Mouse (Mus musculus) kidney, embryonic 14.5 days (tissue): ENCODE measurements at regions not wholly inside any gene's neighbourhood (a gene's known extent, or its start where the extent isn't known, plus 50 kb on each side); places are given as distances from the start of the nearest gene placed in this dataset.

Experiments used
- ATAC-seq: fragments of 200-750 bp; cut with Nextera tagmentation; 2 replicates; pipeline ENCODE4 v1.8.0; 2017; ENCODE audit warnings: moderate number of reproducible peaks, mild to moderate bottlenecking, moderate TSS enrichment, moderate library complexity; ENCODE audit not compliant: low FRiP score, low TSS enrichment
- H3K27ac ChIP-seq: fragments of 300-500 bp; sonication (generic); 2 replicates; pipeline ENCODE4 v1.5.1; 2014; ENCODE audit warnings: low read depth, mild to moderate bottlenecking, low read length, moderate library complexity, mixed read lengths
- H3K27me3 ChIP-seq: fragments of 300-500 bp; sonication (generic); 2 replicates; pipeline ENCODE4 v1.6.1; 2014; ENCODE audit warnings: mild to moderate bottlenecking, low read length; ENCODE audit not compliant: control insufficient read depth, insufficient read depth
- H3K36me3 ChIP-seq: fragments of 300-500 bp; sonication (generic); 2 replicates; pipeline ENCODE4 v1.6.1; 2014; ENCODE audit warnings: low read length, mixed read lengths; ENCODE audit not compliant: control insufficient read depth, insufficient read depth
- H3K4me1 ChIP-seq: fragments of 300-500 bp; sonication (generic); 2 replicates; pipeline ENCODE4 v1.6.1; 2014; ENCODE audit warnings: low read length, mixed read lengths; ENCODE audit not compliant: control insufficient read depth, insufficient read depth
- H3K4me2 ChIP-seq: fragments of 300-500 bp; sonication (generic); replicated peaks from 2 replicates; pipeline ENCODE4 v1.6.1; 2014; ENCODE audit warnings: low read depth, mild to moderate bottlenecking, low read length
- H3K4me3 ChIP-seq: fragments of 300-500 bp; sonication (generic); 2 replicates; pipeline ENCODE4 v1.5.1; 2014; ENCODE audit warnings: mild to moderate bottlenecking, low read length
- H3K9ac ChIP-seq: fragments of 300-500 bp; sonication (generic); 2 replicates; pipeline ENCODE4 v1.6.1; 2014; ENCODE audit warnings: low read depth, mild to moderate bottlenecking, low read length, moderate library complexity
- H3K9me3 ChIP-seq: fragments of 300-500 bp; sonication (generic); 2 replicates; pipeline ENCODE4 v1.6.1; 2016; ENCODE audit warnings: low read length; ENCODE audit not compliant: control insufficient read depth
- WGBS: fragments of 180-500 bp; shearing (Covaris S2); extraction: QIAGEN DNeasy Blood & Tissue Kit; methylation state at CpG from one replicate; pipeline ENCODE4 v1.1.7; 2014; 5-methylcytosine and 5-hydroxymethylcytosine counted together

DNA sequence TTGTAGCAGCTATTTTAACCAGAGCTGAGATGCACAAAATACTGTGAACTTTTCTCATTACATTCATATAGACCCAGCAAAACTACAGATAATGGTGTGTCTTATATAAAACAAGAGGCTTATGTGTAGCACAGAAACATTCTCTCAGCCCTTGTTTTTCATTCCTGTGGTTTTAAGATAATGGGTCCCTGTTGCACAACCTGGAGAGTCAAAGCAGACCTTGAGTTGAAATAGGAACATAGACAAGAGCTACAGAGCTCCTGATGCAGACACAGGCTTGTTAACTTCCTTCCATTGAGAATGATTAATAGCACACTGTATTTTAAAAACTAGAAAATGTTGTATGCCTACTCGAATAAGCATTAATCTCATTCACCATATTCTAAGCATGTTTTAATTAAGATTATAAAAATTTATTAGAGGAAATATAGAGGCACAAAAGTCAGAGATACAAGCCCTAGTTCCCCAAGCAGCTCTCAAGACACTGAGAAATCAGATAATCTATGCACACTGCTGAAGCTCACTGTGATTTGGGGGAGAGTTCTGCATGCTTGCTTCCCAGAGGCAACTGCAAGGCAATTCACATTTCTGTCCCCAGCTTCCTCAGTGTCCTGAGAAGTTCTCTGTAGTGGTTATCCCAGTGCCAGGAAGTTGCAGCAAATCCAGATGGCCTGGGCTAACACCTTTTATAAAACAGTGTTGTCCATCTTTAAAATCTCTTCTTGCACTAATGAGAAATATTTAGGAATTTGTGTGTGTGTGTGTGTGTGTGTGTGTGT is 666.8 kb downstream of the Inhba start:
- H3K27me3 ChIP-seq, result no peaks in the 10 kb centered on the region
- no peak overlapping the region for H3K4me3 ChIP-seq
- H3K9me3 ChIP-seq, result no peaks in the 10 kb centered on the region
- H3K27ac ChIP-seq, result no peak overlapping the region
- no peaks in the 10 kb centered on the region for H3K4me1 ChIP-seq
- H3K36me3 ChIP-seq, result no peaks in the 10 kb centered on the region
- 61% methylated on average over 1 of the region's 1 CpGs for WGBS
- ATAC-seq, result no peak
- H3K9ac ChIP-seq, result no peak overlapping the region
- no peak overlapping the region for H3K4me2 ChIP-seq

DNA sequence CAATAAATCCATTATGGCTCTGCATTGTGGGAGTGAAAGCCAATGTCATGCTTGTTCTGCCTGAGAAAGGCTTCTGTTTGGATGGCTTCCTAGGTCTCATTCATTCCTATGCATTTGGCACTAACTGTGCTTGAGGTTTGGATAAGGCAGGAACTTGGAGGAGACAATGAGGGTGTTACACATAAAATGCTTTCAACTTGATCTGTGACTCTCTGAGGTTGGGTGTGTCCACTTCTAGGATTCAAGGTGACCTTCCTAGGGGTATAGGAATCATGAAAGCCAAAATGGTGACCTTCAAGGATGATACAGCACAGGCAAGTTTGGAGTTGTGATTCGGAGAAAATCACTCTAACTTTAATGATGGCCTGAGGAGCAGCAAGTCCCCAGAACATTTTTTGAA is 682.5 kb downstream of the Inhba start:
- 77% methylated on average over 1 of the region's 1 CpGs for WGBS
- no peak overlapping the region for H3K4me3 ChIP-seq
- no peak overlapping the region for H3K4me2 ChIP-seq
- H3K9ac ChIP-seq, result no peak overlapping the region
- H3K4me1 ChIP-seq, result no peaks in the 10 kb centered on the region
- no peaks in the 10 kb centered on the region for H3K27me3 ChIP-seq
- no peak for ATAC-seq
- no peaks in the 10 kb centered on the region for H3K9me3 ChIP-seq
- no peak overlapping the region for H3K27ac ChIP-seq
- no peaks in the 10 kb centered on the region for H3K36me3 ChIP-seq

DNA sequence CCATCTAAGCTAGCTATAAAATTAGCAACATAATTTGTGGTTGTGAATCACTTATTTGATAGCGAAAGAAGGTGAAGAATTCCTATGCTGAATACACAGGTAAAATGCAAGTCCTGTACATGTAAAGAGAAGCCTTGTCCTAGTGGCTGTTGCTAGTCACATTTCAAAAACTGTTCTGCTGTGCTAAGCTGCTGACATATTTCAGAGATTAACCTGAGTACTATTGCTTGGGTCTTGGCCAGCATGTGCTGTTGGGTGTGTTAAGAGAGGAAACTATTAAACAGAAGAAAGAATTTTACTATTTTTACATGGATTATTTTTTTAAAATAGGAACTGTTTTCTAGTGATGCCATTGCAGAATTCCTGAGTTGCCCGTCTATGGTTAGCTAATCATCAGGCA is 689.3 kb downstream of the Inhba start:
- no peak overlapping the region for H3K4me3 ChIP-seq
- no peaks in the 10 kb centered on the region for H3K9me3 ChIP-seq
- H3K27ac ChIP-seq, result no peak overlapping the region
- no peak for ATAC-seq
- H3K4me1 ChIP-seq, result no peaks in the 10 kb centered on the region
- H3K27me3 ChIP-seq, result no peaks in the 10 kb centered on the region
- no peak overlapping the region for H3K4me2 ChIP-seq
- H3K9ac ChIP-seq, result no peak overlapping the region
- H3K36me3 ChIP-seq, result no peaks in the 10 kb centered on the region
- WGBS, result 91% methylated on average over 2 of the region's 2 CpGs

DNA sequence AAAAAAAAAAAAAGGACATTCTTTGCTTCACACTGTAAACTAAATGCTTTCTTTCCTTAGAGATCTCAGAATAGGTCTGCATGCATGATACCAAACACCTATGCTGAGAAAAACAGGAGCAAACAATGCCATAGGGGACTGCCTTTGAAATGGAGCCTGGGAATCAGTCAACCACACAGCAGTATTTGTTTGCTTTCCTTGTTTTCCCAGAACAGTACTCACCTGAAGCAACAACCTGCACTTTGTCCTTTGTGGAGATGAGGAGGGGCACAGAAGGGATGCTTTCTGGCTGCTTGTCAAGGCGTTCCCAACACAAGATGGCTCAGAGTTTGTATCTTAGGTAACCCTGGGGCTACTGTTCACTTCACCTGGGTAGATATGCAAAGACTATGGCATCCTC is 690.5 kb downstream of the Inhba start:
- no peaks in the 10 kb centered on the region for H3K9me3 ChIP-seq
- H3K4me2 ChIP-seq, result no peak overlapping the region
- ATAC-seq, result no peak
- no peak overlapping the region for H3K9ac ChIP-seq
- H3K4me3 ChIP-seq, result no peak overlapping the region
- H3K27me3 ChIP-seq, result no peaks in the 10 kb centered on the region
- no peaks in the 10 kb centered on the region for H3K36me3 ChIP-seq
- 73% methylated on average over 1 of the region's 1 CpGs for WGBS
- no peaks in the 10 kb centered on the region for H3K4me1 ChIP-seq
- H3K27ac ChIP-seq, result no peak overlapping the region

DNA sequence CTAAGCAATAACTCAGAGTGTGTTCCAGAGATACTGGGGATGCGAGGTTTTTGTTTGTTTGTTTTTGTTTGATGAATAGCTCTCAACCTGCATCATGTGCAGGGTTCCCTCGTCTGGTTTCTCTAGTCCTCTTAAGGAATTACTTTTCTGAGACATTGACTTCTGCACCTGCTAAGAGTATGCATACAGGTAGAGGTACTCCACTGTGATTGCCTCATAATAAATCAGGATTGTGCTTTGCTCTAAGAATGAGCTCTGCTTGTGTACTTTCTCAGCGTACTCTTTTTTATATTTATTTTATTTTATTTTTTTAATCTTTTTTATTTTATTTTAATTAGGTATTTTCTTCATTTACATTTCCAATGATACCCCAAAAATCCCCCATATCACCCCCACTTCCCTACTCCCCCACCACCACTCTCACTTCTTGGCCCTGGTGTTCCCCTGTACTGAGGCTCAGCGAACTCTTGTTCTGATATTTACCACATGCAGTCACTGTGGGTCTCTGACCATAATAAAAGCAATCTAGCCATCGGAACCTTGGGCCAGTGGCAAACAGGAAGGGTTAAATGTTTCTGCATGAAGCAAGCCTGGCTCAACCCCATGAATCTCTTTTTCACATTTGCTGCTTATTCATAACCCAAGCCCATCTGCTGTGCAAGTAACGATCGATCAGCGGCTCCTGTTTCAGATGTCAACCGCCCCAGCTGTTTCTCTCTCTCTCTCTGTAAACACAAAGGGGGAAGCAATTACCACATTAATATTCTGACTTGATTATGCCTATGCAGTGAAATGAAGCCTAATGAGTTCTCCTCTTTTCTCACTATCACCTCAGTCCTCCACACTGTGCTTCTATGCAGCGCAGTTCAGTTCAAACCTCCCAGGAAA is 693.8 kb downstream of the Inhba start:
- Histone ChIP-seq H3K4me1 (no peaks in the 10 kb centered on the region), H3K4me3 (no peak overlapping the region), H3K27me3 (no peaks in the 10 kb centered on the region), H3K4me2 (no peak overlapping the region), H3K9me3 (no peaks in the 10 kb centered on the region), H3K27ac (no peak overlapping the region), H3K9ac (no peak overlapping the region), H3K36me3 (no peaks in the 10 kb centered on the region)
- no peak for ATAC-seq
- 61% methylated on average over 10 of the region's 10 CpGs for WGBS

DNA sequence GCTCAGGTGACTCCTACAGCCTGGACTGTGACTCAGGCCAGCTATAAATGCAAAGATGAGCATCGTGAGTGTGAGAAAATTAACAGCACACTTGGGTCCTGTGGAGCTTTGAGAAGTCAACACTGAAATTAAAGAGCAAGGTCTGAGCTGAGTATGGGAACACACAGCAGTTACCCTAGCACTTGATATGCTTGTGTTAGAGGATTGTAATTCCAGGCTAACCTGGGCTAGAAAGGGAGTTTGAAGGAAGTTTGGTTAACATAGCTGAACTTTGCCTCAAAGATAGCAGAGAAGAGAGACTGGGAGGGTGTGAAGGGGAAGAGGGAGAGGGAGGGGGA is 694.4 kb downstream of the Inhba start:
- H3K4me3 ChIP-seq, result no peak overlapping the region
- no peak for ATAC-seq

DNA sequence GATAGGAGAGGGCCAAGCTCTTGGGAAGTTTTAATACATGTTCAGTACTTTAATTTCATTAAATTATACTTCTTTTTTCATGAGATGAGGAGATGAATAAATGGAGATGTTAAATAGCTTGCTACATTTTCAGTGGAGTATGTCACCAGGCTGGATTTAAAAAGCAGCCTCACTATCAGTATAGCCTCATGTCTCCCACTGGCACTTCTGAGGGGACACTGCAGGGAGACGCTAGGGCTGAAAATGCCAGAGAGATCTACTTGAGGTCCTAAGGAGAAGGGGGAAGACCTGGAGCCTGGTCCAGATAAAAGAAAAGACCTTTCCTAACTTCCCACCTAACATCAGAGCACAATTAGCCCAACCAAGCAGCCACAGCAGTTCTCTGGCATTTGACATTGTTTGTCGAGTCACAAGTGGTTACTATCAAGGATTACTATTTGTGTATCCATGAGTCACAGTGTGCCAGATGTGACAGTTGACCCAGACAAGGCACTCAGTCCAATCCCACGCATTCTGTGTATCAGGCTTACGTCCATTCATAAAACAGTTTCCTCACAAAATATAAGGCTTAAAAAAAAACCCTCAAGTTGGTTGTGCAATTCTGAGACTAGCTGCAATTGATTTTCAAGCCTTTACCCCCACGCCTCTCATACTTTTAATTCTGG is 703.8 kb downstream of the Inhba start:
- no peak for ATAC-seq
- 46% methylated on average over 5 of the region's 5 CpGs for WGBS
- Histone ChIP-seq H3K27me3 (no peaks in the 10 kb centered on the region), H3K27ac (no peak overlapping the region), H3K36me3 (no peaks in the 10 kb centered on the region), H3K4me3 (no peak overlapping the region), H3K4me1 (no peaks in the 10 kb centered on the region), H3K9ac (no peak overlapping the region), H3K9me3 (no peaks in the 10 kb centered on the region), H3K4me2 (no peak overlapping the region)

More for the DNA sequence above, 694.4 kb downstream of the Inhba start:
- no peaks in the 10 kb centered on the region for H3K9me3 ChIP-seq
- H3K27ac ChIP-seq, result no peak overlapping the region
- H3K9ac ChIP-seq, result no peak overlapping the region
- H3K4me1 ChIP-seq, result no peaks in the 10 kb centered on the region
- no peak overlapping the region for H3K4me2 ChIP-seq
- no peaks in the 10 kb centered on the region for H3K27me3 ChIP-seq
- no peaks in the 10 kb centered on the region for H3K36me3 ChIP-seq
- 34% methylated on average over 1 of the region's 1 CpGs for WGBS

DNA sequence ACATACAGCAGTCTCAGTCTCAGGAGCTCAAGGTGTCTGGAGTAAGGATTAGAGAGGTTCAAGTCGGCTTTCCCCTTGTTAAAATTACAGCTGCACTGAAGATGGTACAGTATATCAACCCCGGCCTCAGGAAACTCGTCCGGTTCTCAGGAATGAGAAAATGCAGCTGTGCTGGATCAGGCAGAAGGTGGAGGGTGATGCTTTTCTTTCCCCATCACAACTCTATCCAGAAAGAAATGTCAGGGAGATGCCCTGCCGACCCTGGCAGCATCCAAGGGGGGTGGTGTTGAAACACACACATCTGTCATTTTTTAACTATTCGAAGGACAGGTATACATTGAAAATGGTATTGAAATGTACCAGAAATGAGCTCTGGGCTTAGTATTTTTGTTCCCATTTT is 704.7 kb downstream of the Inhba start:
- Histone ChIP-seq H3K9ac (no peak overlapping the region), H3K27ac (no peak overlapping the region), H3K36me3 (no peaks in the 10 kb centered on the region), H3K9me3 (no peaks in the 10 kb centered on the region), H3K4me1 (no peaks in the 10 kb centered on the region), H3K27me3 (no peaks in the 10 kb centered on the region), H3K4me3 (no peak overlapping the region), H3K4me2 (no peak overlapping the region)
- 27% methylated on average over 6 of the region's 6 CpGs for WGBS
- peak; percentile 83; the same call in 1 of the 2 replicates for ATAC-seq
